Mouse (Mus musculus): ENCODE results near the gene Gm45902. TPM values are rescaled to one million over a fixed set of nuclear protein-coding genes. Genes with fewer than 3 reads are reported as not detected.

The Gm45902 gene
- 2.0 and 2.4 TPM in 2 replicates for polyA plus RNA-seq (2015; fragmentation: Nextera tagmentation; extraction: Ambion mirVana)

DNA sequence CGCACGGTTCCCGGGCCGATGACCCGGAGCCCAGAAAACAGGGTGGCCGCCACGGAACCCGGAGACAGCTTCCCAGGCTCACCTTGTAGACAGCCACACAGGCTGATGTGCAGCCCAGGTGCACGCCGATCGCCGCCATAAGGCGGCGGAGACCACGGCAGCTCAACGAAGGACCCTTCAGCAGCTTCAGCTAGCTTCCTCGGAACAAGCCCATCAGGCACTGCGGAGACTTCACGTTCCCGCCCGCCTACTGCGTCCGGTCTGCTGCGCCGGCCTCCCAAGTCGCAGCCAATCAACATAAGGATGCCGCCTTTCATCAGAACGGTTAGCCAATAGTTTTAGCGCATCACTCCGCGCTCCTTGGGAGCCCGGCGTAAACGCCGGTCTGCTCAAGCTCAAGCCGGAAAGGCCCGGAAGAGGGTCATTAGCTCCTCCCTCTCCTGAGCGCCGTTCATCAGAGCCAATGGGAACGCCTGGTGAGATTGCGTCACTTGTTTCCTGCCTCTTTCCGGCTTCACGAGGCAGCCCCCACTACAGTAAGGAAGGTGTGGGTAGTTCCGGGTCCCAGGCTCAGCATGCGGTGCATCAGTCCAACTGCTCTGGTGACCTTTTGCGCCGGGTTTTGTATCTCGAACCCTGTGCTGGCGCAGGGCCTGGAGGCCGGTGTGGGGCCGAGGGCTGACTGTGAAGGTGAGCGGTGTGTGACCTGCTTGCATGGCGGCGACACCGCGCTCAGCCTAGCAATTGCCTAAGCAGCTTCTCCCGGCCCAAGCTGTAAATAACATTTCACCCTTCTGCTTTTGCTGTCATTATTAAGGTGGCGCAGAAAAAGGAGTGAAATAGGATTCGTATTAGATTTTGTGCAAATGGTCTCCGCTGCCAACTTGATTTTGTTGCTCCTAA lies at the start of gene Gm45902, which contains the start of the genes Hspa14 and Cdnf:
Gene Gm45902, minus strand, starts transcription at position 239 of the 903 bp plus-strand sequence.
Gene Hspa14, minus strand, starts transcription at position 263 of the 903 bp plus-strand sequence.
Gene Cdnf, plus strand, starts transcription at position 479 of the 903 bp plus-strand sequence.

GRCm38 (mm10) chr2:3474861-3475283 lies 37.7 kb downstream of the Gm45902 start, which contains the start of gene Suv39h2:
TSS of gene Suv39h2 (minus strand) at chr2:3475031.

Other genes with a start within 250 kb of the Gm45902 start
- 20.2 and 21.0 TPM in 2 replicates for gene Nmt2, start 228.6 kb downstream of the Gm45902 start, polyA plus RNA-seq (2015; fragmentation: Nextera tagmentation; extraction: Ambion mirVana)
- 15.2 and 17.4 TPM in 2 replicates for gene Rpp38, start 180.1 kb downstream of the Gm45902 start, polyA plus RNA-seq (2015; fragmentation: Nextera tagmentation; extraction: Ambion mirVana)
- 0.34 TPM in 1 of 2 replicates, not detected in the other for gene Acbd7, start 176.6 kb downstream of the Gm45902 start, polyA plus RNA-seq (2015; fragmentation: Nextera tagmentation; extraction: Ambion mirVana)
- not detected in 2 replicates for gene Olah, start 115.6 kb downstream of the Gm45902 start, polyA plus RNA-seq (2015; fragmentation: Nextera tagmentation; extraction: Ambion mirVana)
- gene Meig1, start 90.1 kb downstream of the Gm45902 start, polyA plus RNA-seq (2015; fragmentation: Nextera tagmentation; extraction: Ambion mirVana) = not detected in 2 replicates
- gene Dclre1c, start 88.7 kb downstream of the Gm45902 start, polyA plus RNA-seq (2015; fragmentation: Nextera tagmentation; extraction: Ambion mirVana) = 6.4 and 8.2 TPM in 2 replicates
- 8.4 TPM in 2 replicates for gene Suv39h2, start 37.8 kb downstream of the Gm45902 start, polyA plus RNA-seq (2015; fragmentation: Nextera tagmentation; extraction: Ambion mirVana)
- gene Hspa14, start within 50 bp of the Gm45902 start, polyA plus RNA-seq (2015; fragmentation: Nextera tagmentation; extraction: Ambion mirVana) = 85.9 and 88.6 TPM in 2 replicates
- gene Cdnf, start 240 bp upstream of the Gm45902 start, polyA plus RNA-seq (2015; fragmentation: Nextera tagmentation; extraction: Ambion mirVana) = 0.12 and 0.28 TPM in 2 replicates
- 26.4 and 32.5 TPM in 2 replicates for gene Fam107b, start 57.7 kb upstream of the Gm45902 start, polyA plus RNA-seq (2015; fragmentation: Nextera tagmentation; extraction: Ambion mirVana)